Mouse (Mus musculus) heart, adult 9 months (tissue): Measurements from ENCODE around the gene Pola2.
A peak's percentile ranks its signal among the peaks of the same experiment; 100 is the strongest.

ENCODE experiments used
- DNase-seq, 2 experiments: peaks; one replicate each; pipeline ENCODE4 v3.0.0; 2022; ENCODE audit warnings: low spot score in 2 of 2

Gene Pola2

DNA sequence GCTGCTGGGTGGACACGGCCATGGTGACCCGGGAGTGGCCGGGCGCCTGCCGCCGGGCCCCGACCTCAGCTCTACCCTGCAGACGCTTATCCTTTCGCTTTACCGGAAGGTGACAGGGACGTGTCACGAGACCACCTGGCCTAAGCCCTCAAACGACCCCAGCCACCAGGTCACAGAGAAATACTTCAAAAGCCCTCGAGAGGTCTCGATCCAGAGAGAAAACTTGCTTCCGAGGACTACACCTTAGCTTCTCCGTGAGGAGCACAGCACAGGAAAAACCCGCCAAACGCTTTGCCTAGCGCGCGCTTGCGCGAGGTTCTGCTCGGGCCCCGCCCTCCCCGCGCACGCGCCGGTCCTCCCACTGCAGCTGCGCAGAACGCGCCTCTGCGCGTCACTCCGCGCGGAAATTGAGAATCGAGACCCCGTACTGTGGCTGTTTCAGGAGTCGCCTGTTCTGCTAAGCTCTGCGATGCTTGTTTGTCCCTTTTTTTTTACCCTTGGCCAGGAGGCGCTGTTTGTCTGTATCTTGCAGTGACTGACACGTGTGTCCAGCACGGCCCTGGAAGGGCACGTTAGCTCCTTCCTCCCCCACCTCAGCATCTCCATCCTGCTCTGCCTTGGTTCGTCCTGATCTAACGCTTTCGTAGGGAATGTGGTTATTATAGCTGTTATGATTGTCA is at the start of gene Pola2:
Pola2 (minus strand) TSS at position 320 of the 680 bp plus-strand sequence.
- DNase-seq = peak; percentile 84 to 87

DNA sequence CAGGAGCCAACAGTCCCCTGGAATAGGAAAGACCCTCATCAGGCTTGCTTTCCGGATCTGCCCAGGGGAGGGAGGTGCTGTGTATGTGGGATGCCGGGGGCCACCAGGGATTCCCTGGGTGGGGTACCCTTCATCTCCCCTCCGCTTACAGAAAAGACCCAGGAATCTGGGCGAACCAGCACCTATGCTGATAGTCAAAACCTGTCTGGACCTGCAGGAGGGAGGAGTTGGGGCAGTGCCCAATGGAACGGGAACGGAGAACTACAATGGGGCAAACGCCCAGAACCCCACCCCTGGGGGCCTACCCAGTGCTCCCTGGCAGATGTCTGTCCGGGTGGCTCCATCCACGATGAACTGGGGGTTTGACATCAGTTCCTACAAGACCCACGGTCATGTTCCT is 49.7 kb upstream of the Pola2 start:
- no peak for DNase-seq

DNA sequence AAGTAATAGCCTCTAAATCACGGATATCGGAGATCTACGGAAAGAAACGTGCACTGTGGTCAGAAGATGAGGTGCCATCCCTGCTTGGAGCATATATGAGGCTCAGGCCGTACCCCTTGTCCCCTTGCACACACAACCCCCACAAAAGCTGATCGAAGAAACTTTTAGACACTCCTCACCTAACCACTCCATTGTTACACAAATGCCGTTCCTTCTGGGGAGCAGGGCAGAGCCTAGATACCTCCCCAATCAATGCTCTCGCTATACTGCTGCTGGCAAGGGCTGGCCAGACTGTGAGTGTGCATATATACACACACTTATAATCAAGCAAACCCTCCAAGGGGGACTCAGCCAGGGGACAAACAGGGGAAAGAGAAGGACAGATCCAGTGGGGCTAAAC is 45.1 kb upstream of the Pola2 start:
- no peak for DNase-seq

DNA sequence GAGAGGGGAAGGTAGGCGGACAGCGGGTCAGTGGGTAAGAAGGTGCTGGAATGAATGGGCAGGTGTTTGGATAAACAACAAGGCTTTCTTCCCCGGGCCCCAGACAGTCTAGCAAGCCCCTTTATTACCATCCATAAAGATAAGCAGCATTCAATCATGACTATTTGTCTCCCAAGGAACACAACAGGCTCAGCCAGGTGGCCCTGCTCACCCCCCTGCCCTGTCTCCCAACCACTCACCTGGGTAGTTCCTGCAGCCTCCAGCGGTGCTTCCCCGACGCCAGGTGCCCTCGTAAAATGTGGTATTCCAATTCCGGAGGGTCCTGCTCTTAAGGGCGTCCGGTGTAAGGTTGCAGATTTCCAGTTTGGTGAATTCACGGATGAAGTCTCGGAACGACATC is 43.0 kb upstream of the Pola2 start:
- no peak for DNase-seq

DNA sequence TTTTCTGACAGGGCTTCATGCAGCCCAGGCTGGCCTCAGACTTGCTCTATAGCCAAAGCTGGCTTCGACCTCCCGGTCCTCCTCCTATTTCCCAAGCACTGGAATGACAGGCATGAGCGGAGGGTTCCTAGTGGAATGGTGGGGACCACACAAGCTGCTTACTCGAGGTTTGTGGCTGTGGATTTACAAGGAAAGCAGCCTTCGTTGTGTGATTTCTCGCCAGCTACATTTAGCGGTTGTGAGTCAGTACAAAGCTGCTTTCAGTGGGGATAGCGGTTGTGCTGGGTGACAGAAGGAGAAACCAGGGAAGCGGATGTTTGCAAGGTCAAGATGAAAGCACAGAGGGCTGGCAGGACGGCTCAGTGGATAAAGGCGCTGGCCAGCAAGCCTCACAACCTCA is 41.5 kb upstream of the Pola2 start:
- DNase-seq = no peak

DNA sequence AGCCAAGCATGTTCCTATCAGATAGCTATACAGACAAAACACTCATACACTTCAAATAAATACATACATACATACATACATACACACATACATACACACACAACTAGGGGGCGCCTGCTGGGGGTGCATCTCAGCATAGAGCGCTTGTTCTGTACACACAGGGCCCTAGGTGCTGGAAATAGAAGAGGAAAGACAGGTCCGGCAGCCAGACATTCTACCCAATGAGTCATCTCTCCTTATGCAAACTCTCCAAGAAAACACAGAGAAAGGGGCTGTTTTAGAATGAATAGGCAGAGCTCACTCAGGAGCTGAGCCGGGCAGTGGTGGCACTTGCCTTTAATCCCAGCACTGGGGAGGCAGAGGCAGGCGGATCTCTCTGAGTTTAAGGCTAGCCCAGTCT is 36.0 kb upstream of the Pola2 start:
- DNase-seq = no peak

DNA sequence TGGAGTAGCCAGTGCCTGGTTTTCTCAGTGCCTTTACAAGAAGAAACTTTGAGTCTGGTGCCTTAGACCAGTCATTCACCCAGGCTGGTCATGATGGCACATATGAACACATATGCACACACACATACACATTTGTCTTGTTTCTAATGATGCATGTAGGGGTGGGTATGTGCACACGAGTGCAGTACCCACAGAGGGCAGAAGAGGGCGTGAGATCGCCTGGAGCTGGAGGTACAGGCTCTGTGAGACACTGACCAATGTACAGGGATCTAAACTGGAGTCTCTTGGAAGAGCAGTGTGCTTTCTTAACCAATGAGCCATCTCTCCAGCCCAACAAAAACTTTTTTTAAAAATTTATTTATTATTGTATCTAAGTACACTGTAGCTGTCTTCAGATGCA is 34.2 kb upstream of the Pola2 start:
- no peak for DNase-seq

DNA sequence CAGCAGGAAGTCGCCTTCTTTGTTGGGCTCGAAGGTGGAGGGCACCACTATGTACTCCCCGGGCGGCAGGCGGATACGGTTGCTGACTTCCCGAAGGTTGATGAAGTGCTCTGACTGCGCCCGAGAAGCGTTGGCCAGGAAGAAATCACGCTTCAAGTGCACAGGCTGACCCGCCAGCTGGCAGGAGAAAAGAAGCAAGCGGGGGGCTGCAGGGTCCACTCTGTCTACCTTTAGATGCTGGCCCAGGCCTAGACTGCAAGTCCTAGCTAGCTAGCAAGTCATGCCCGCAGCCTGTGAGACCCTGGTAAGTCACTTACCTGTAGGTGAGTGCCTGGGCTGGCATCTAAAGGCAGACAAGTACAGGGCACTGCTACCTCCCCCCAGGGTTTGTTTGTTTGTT is 30.7 kb upstream of the Pola2 start:
- no peak for DNase-seq

DNA sequence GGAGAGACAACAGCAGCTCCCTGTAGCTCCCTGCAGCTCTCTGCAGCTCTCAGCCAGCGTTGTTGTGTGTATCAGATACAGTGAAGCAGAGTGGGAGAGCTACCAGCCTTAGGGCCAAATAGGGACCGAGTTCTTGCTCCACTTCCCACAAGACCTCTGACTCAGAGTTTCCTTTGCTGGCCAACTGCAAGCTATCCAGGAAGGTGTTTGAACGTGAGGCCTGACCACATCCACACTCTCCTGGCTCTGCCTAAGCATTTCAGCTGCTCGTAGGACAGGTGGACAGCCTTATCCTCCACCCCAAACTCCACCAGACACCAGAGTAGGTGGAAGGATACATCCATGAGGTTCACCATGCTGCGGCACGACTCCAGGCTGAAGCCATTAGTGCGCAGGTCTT is 28.0 kb upstream of the Pola2 start:
- no peak for DNase-seq

DNA sequence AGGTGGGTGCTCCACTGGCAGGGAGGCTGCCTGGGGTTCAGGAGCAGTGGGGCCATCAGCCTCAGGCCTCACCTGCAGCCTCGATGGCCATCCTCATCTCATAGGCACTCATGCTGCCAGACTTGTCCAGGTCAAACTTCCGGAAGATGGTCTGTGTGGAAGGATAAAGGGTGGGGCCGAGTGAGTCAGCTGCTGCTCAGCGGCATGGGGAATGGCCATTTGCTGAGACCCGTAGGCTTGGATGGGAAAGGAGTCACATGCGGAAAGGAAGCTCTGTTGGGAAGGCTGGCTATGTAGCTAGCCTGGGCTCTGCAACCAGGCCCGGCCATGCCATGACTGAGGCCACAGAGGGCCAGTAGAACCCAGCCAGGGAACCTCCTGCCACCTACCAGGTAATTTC is 27.5 kb upstream of the Pola2 start:
- DNase-seq = no peak

DNA sequence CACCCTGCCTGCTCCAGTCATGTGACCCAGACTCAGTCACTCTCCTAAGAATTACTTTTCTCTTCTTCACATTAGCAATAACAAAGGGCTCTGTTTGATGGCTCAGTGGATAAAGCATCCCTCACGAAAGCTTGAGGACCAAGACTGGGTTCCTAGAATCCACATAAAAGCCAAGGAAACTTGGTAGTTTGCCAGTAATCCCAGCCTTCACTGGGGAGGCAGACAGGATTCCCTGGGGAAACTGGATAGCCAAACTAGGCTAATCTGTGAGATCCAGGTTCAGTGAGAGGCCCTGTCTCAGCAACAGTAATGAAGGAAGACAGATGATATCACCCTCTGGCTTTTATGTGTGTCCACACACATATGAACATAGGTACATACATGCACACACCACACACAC is 26.9 kb upstream of the Pola2 start:
- DNase-seq = no peak

DNA sequence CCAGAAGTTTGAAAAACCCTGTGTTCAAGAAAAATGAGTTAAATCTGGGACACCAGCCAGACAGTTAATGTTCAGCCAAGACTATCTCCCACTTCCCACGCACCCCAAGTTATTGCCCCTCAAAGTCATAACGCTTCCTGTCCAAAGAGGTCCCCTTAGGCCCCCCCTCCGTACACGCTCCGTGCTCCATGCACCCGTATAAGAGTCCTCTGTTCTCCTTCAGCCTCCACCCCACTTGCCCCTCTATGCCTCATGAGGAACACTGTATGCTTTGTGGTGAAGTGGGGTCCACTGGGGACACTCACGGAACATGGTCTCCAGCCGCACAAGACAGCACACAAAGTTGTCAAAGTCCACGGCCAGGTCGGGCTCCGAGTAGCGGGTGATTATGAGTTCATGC is 26.0 kb upstream of the Pola2 start:
- no peak for DNase-seq

DNA sequence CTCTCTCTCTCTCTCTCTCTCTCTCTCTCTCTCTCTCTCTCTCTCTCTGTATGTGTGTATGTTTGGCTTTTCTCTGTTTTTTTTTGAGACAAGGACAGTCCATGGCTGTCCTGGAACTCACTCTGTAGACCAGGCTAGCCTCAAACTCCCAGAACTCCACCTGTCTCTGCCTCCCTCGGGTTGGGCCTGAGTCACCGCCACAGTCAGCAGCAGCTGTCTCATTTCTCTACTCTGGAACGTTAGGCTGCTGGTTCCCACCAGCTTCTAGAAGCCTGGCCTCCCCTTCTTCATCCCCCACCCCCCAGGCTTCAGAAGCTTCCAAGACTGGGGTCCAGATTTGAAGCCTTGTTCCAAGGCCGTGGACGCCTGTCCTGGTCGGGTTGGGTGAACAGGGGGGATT is 25.6 kb upstream of the Pola2 start:
- no peak for DNase-seq

DNA sequence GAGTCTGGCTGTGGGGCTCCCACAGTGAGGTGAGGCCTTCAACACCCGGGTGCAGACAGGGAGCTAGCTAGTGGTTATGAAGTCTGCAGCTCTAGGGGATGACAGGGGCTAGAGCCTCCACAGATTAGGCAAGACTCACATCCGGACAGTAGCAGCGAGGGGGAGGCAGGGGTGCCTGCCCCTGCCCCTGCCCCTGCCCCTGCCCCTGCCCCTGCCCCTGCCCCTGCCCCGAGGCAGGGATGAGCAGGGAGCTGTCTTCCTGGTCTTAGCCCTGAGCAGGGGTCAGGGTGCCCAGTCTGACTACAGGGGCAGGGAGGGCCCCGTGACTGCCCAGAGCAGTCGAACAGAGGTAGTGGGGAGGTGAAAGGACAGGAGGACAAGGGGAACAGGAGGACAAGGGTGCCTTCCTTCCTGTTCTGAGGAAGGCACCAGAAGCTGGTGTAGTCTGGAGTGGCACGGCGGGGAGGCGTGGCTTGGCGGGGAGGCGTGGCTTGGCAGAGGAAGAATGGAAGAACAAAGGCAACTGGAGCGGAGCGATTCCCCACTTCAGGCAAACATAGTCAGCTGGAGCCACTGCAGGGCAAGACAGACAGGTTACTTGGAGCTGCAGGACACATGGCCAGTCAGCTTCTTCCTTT is 24.9 kb upstream of the Pola2 start:
- peak; percentile 10 to 24 for DNase-seq

DNA sequence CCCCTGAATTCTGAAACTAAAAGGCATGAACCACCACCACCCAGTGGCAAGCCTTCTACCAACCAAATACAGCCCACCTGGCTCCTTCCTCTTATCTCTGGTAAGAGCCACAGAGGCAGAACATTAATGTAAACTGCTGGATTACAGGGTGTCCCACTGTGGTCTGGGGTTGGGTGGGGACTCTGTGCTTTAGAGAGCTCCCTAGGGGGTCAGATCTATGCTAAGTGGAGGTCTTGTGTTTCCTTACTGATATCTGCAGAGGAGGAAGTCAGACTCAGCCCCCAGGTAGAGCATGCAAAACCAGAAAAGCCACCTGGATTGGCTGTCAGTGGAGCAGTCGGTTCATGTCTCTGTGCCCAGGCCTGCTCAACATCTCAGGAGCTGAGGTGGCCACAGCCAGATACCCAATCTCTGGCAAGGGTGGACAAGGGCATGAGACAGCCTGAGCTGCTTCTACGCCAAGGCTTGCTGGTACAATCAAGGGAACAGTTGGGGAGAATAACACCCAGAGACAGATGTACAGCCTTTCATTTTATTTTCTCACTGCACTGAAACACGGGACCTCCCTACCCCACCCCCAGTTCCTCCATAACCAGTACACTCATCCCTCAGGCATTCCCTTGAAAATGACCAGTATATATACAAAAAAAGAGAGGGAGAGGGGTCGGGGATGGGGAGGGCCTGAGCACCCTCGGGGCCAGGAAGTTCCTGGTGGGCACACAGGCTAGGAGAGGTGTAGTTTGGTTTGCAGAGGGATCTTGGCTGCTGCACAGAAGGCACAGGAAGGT is 24.2 kb upstream of the Pola2 start:
- DNase-seq = no peak

DNA sequence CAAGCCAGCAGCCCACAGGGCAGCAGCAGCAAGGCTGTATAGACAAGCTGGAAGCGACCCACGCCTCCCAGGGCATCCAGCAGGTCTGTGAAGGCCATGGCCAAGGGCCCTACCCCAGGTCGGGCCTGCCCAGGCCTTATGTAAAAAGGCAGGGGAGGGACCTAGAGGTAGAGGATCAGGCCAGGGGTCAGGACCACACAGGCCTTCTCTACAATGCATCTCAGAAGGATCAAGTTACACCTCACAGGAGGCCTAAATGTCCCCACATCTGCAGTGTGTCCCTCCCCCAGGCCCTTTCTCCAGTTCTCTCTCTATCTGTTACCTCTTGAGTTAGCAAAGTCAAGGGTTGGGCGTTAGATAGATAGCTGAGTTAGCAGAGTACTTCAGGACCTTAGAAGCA is 22.0 kb upstream of the Pola2 start, which contains the start of gene Slc22a20:
Slc22a20 (minus strand) TSS at position 101 of the 400 bp plus-strand sequence.
- DNase-seq = no peak

DNA sequence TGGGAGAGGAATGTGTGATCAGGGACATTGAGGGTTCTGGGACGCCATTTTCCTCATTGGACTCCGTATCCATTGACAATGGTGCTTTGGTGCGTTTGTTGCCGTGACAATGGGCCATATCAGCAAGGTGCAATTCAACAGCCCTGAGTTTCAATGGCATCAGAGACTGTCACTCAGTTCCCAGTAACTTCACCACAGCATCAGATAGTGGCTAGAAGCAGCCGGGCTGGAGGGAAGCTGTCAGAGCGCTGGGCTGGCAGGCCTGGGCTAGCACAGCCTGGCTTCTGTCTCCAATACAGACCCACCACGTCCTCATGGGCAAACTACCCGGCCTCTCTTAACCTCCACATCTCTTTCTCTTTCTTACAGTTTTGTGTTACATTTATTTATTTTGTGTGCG is 16.5 kb upstream of the Pola2 start:
- DNase-seq = no peak

DNA sequence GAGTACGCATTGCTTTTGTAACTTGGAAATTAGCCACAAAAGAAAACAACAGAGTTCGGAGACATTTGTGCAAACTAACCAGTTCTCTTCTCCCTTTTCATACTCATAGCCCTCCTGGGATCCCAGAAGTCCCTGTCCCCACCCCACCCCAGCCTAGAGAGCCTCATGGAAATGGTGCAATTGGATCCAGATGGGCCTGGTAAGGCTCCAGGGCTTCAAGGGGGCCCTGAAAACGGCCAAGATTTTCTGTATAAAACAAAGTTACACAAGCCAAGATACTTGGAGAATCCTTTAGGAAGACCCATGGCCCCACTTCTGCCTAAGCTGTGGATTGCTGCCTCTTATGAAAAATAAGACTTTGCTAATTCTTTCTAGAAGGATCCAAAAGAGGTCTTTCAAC is 13.7 kb upstream of the Pola2 start:
- DNase-seq = peak; percentile 19 to 42

DNA sequence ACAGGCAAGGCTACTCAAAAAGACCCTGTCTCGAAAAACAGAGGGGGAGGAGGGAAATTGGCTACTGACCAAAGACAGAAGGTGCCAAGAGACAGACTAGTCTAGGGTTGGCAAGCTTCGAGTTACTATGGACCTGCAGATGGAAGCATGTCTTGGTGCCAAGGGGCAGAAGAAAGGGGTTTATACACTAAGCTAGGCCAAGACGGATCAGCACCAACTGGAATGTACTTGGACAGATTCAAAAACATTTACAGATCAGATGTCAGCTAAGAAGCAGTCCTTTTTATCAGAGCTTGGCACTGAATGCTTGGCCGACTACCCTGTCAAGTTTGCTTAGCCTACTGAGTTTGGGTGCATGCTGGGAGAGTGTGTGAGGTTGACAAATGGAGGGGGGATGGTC is 11.7 kb upstream of the Pola2 start:
- no peak for DNase-seq

DNA sequence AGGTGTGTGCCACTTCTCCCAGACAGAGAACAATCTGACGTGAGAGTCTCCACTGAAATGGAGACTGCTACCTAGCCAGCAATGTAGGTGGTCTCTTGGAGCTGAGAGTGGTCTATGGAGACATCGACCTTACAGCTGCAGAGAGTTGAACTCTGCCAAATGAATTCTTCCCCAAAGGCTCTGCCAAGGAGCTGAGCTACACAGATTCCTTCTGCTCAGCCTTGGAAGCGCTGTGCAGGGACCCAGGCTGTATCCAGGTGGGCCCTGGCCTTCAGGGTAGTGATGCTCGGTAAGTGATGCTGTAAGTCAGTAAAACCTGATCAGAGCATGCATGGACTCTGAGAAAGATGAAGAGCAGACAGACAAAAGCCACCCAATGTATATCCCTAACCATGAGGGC is 11.1 kb upstream of the Pola2 start:
- DNase-seq = no peak

DNA sequence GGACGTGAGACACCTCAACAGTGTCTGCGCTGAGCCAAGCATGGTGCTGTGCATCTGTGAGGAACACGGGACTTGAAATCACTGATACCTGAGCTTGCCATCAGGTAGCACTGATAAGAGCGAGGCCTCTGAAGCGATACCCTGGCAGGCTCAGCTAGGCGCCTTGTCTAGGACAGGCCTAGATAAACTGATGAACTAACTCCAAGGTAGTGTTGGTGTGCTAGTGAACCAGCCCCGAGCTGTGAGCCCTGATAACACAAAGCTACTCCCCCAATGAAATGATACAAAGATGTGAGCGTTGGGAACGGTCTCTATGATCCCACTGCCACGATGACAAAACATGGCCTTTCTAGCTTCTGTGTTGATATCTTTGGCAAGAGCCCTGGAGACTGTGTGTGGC is 3.7 kb upstream of the Pola2 start:
- no peak for DNase-seq

DNA sequence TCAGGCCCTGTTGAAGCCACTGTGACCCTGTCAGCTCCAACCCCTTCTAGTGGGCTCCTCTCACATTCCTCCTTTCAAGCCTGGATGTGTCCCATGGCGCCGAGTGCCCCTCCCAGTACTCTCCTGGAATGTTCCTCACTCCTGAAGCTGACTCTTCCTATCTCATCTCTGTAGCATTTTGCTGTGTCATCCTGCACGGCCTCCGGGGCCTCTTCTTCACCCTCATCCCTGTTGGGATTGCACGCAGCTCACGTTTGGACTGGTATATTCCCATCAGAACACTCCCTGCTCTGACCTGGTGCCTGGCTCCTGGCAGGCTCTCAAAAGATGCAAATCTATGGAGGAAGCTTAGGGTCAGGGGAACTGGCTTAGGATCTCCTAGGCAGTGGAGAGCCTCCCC is 2.8 kb upstream of the Pola2 start:
- no peak for DNase-seq

DNA sequence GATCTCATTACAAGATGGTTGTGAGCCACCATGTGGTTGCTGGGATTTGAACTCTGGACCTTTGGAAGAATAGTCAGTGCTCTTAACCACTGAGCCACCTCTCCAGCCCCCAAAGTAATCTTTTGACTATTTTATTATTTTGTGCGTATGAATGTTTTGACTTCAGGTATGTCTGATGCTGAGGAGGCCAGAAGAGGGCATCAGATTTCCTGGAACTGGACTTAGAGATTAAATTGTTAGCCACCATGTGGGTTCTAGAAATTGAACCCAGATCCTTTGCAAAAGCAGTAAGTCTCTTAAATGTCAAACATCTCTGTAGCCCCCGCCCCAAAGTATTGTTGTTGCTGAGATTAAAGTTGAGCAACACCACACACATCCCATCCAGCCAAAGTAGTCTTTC is 1.9 kb upstream of the Pola2 start:
- no peak for DNase-seq
